Mouse (Mus musculus): Measurements from ENCODE around the gene Arrb2. TPM values are rescaled to one million over a fixed set of nuclear protein-coding genes. Genes with fewer than 3 reads are reported as not detected.
"Not testable (repeated sequence)": the region's sequence is repeated elsewhere in the genome, so short reads cannot be mapped to it uniquely, and the experiment has no call there.

Arrb2 gene
- polyA plus RNA-seq, 1 experiment from 2014 or later = 30.3 TPM

GRCm38 (mm10) chr11:70465824-70466223, 33.4 kb downstream of the Arrb2 start:
- 11% methylated on average over 23 of the region's 23 CpGs for WGBS
- Histone ChIP-seq H3K9ac (ENCODE audit: low read length) (peak overlapping the region; percentile 34), H3K27me3 (ENCODE audit: control insufficient read depth, insufficient read depth, low read length) (peaks cover 34% of the 10 kb centered on the region), H3K27ac (replicated peaks; ENCODE audit: low read depth, low read length) (no peak overlapping the region), H3K9me3 (ENCODE audit: control insufficient read depth, low read length) (no peaks in the 10 kb centered on the region), H3K4me1 (ENCODE audit: control insufficient read depth, insufficient read depth, low read length) (0 out of 2 replicates have a peak, but pooled peaks cover 4% of the 10 kb centered on the region), H3K4me2 (ENCODE audit: low read depth, severe bottlenecking) (peak overlapping the region; percentile 22; the same call in 1 of the 2 replicates), H3K36me3 (ENCODE audit: control insufficient read depth, insufficient read depth, low read length) (no peaks in the 10 kb centered on the region), H3K4me3 (ENCODE audit: low read depth, low read length) (peak overlapping the region; percentile 14; the same call in 1 of the 2 replicates)
- no peak for ATAC-seq (ENCODE audit: insufficient number of reproducible peaks, low FRiP score, low TSS enrichment, low read depth)
- peak; percentile 34 for DNase-seq (ENCODE audit: low spot score)

- Histone ChIP-seq H3K9ac (ENCODE audit: low read length) (no peak overlapping the region), H3K27me3 (ENCODE audit: control insufficient read depth, insufficient read depth, low read length) (peaks cover 31% of the 10 kb centered on the region), H3K4me2 (ENCODE audit: low read depth, severe bottlenecking) (no peak overlapping the region), H3K9me3 (ENCODE audit: control insufficient read depth, low read length) (no peaks in the 10 kb centered on the region), H3K4me1 (ENCODE audit: control insufficient read depth, insufficient read depth, low read length) (0 out of 2 replicates have a peak, but pooled peaks cover 4% of the 10 kb centered on the region), H3K4me3 (ENCODE audit: low read depth, low read length) (no peak overlapping the region), H3K36me3 (ENCODE audit: control insufficient read depth, insufficient read depth, low read length) (no peaks in the 10 kb centered on the region), H3K27ac (replicated peaks; ENCODE audit: low read depth, low read length) (no peak overlapping the region)
- 88% methylated on average over 5 of the region's 5 CpGs for WGBS
- no peak for DNase-seq (ENCODE audit: low spot score)
- ATAC-seq (ENCODE audit: insufficient number of reproducible peaks, low FRiP score, low TSS enrichment, low read depth) = no peak
Measured at GRCm38 (mm10) chr11:70467902-70468619, 35.6 kb downstream of the Arrb2 start.

GRCm38 (mm10) chr11:70469764-70470163, 37.3 kb downstream of the Arrb2 start:
- H3K9ac ChIP-seq (ENCODE audit: low read length) = no peak overlapping the region
- WGBS = 87% methylated on average over 3 of the region's 3 CpGs
- no peak overlapping the region for H3K27ac ChIP-seq (replicated peaks; ENCODE audit: low read depth, low read length)
- H3K4me1 ChIP-seq (ENCODE audit: control insufficient read depth, insufficient read depth, low read length) = 0 out of 2 replicates have a peak, but pooled peaks cover 4% of the 10 kb centered on the region
- DNase-seq (ENCODE audit: low spot score) (no peak), ATAC-seq (ENCODE audit: insufficient number of reproducible peaks, low FRiP score, low TSS enrichment, low read depth) (no peak)
- H3K4me3 ChIP-seq (ENCODE audit: low read depth, low read length) = no peak overlapping the region
- H3K27me3 ChIP-seq (ENCODE audit: control insufficient read depth, insufficient read depth, low read length) = peaks cover 23% of the 10 kb centered on the region
- H3K4me2 ChIP-seq (ENCODE audit: low read depth, severe bottlenecking) = no peak overlapping the region
- H3K36me3 ChIP-seq (ENCODE audit: control insufficient read depth, insufficient read depth, low read length) = no peaks in the 10 kb centered on the region
- H3K9me3 ChIP-seq (ENCODE audit: control insufficient read depth, low read length) = no peaks in the 10 kb centered on the region

GRCm38 (mm10) chr11:70472716-70473115, 40.3 kb downstream of the Arrb2 start:
- Histone ChIP-seq H3K27me3 (ENCODE audit: control insufficient read depth, insufficient read depth, low read length) (no peaks in the 10 kb centered on the region), H3K9me3 (ENCODE audit: control insufficient read depth, low read length) (no peaks in the 10 kb centered on the region), H3K4me1 (ENCODE audit: control insufficient read depth, insufficient read depth, low read length) (no peaks in the 10 kb centered on the region), H3K4me3 (ENCODE audit: low read depth, low read length) (no peak overlapping the region), H3K36me3 (ENCODE audit: control insufficient read depth, insufficient read depth, low read length) (no peaks in the 10 kb centered on the region), H3K4me2 (ENCODE audit: low read depth, severe bottlenecking) (no peak overlapping the region), H3K27ac (replicated peaks; ENCODE audit: low read depth, low read length) (no peak overlapping the region), H3K9ac (ENCODE audit: low read length) (no peak overlapping the region)
- DNase-seq (ENCODE audit: low spot score) = no peak
- no peak for ATAC-seq (ENCODE audit: insufficient number of reproducible peaks, low FRiP score, low TSS enrichment, low read depth)

- WGBS = 89% methylated on average over 5 of the region's 5 CpGs
- not testable (repeated sequence) for H3K4me1 ChIP-seq (ENCODE audit: control insufficient read depth, insufficient read depth, low read length); H3K36me3 ChIP-seq (ENCODE audit: control insufficient read depth, insufficient read depth, low read length); H3K27me3 ChIP-seq (ENCODE audit: control insufficient read depth, insufficient read depth, low read length); H3K4me2 ChIP-seq (ENCODE audit: low read depth, severe bottlenecking); H3K4me3 ChIP-seq (ENCODE audit: low read depth, low read length); DNase-seq (ENCODE audit: low spot score); H3K9me3 ChIP-seq (ENCODE audit: control insufficient read depth, low read length); H3K27ac ChIP-seq (replicated peaks; ENCODE audit: low read depth, low read length); ATAC-seq (ENCODE audit: insufficient number of reproducible peaks, low FRiP score, low TSS enrichment, low read depth); H3K9ac ChIP-seq (ENCODE audit: low read length)
Measured at GRCm38 (mm10) chr11:70473291-70473690, 40.9 kb downstream of the Arrb2 start.

- WGBS = 81% methylated on average over 12 of the region's 12 CpGs
- Histone ChIP-seq H3K4me3 (ENCODE audit: low read depth, low read length) (no peak overlapping the region), H3K4me2 (ENCODE audit: low read depth, severe bottlenecking) (no peak overlapping the region), H3K4me1 (ENCODE audit: control insufficient read depth, insufficient read depth, low read length) (no peaks in the 10 kb centered on the region), H3K27me3 (ENCODE audit: control insufficient read depth, insufficient read depth, low read length) (no peaks in the 10 kb centered on the region), H3K27ac (replicated peaks; ENCODE audit: low read depth, low read length) (no peak overlapping the region), H3K9me3 (ENCODE audit: control insufficient read depth, low read length) (no peaks in the 10 kb centered on the region), H3K9ac (ENCODE audit: low read length) (no peak overlapping the region), H3K36me3 (ENCODE audit: control insufficient read depth, insufficient read depth, low read length) (no peaks in the 10 kb centered on the region)
- no peak for ATAC-seq (ENCODE audit: insufficient number of reproducible peaks, low FRiP score, low TSS enrichment, low read depth)
- DNase-seq (ENCODE audit: low spot score) = no peak
Measured at GRCm38 (mm10) chr11:70474872-70475534, 42.6 kb downstream of the Arrb2 start.

GRCm38 (mm10) chr11:70485498-70485897, 53.1 kb downstream of the Arrb2 start:
- H3K27ac ChIP-seq (replicated peaks; ENCODE audit: low read depth, low read length) = no peak overlapping the region
- ATAC-seq (ENCODE audit: insufficient number of reproducible peaks, low FRiP score, low TSS enrichment, low read depth) = no peak

GRCm38 (mm10) chr11:70487816-70488215, 55.4 kb downstream of the Arrb2 start:
- Histone ChIP-seq H3K27ac (replicated peaks; ENCODE audit: low read depth, low read length) (no peak overlapping the region), H3K27me3 (ENCODE audit: control insufficient read depth, insufficient read depth, low read length) (no peaks in the 10 kb centered on the region), H3K4me1 (ENCODE audit: control insufficient read depth, insufficient read depth, low read length) (no peaks in the 10 kb centered on the region), H3K9me3 (ENCODE audit: control insufficient read depth, low read length) (no peaks in the 10 kb centered on the region), H3K4me2 (ENCODE audit: low read depth, severe bottlenecking) (no peak overlapping the region), H3K36me3 (ENCODE audit: control insufficient read depth, insufficient read depth, low read length) (no peaks in the 10 kb centered on the region), H3K9ac (ENCODE audit: low read length) (no peak overlapping the region), H3K4me3 (ENCODE audit: low read depth, low read length) (no peak overlapping the region)
- DNase-seq (ENCODE audit: low spot score) = no peak
- WGBS = 47% methylated on average over 4 of the region's 4 CpGs
- no peak for ATAC-seq (ENCODE audit: insufficient number of reproducible peaks, low FRiP score, low TSS enrichment, low read depth)

More at GRCm38 (mm10) chr11:70485498-70485897, 53.1 kb downstream of the Arrb2 start:
- Histone ChIP-seq H3K9me3 (ENCODE audit: control insufficient read depth, low read length) (no peaks in the 10 kb centered on the region), H3K9ac (ENCODE audit: low read length) (no peak overlapping the region), H3K4me2 (ENCODE audit: low read depth, severe bottlenecking) (no peak overlapping the region), H3K27me3 (ENCODE audit: control insufficient read depth, insufficient read depth, low read length) (no peaks in the 10 kb centered on the region), H3K4me3 (ENCODE audit: low read depth, low read length) (no peak overlapping the region), H3K36me3 (ENCODE audit: control insufficient read depth, insufficient read depth, low read length) (no peaks in the 10 kb centered on the region), H3K4me1 (ENCODE audit: control insufficient read depth, insufficient read depth, low read length) (no peaks in the 10 kb centered on the region)
- DNase-seq (ENCODE audit: low spot score) = no peak
- 62% methylated on average over 2 of the region's 2 CpGs for WGBS

Data from limb, embryonic 11.5 days (tissue).